Mouse (Mus musculus): ENCODE measurements around the gene Olfr1459.

DNA sequence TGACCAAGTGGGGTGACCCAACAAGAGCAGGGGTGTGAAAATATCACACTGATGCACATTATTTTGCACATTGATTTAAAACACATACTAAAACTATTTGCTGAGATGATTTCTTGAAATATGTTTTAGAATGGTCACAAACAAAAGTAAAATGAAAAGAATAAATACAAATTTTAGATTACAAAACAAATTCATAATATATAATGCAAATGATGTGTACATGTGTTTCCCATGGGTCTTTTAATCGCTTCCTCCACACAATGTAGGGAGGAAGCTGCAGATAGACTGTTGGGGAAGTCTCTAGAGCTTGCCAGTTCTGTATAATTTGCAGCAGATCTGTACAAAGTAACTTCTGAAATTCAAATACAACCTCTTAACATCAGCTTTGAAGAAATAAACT lies 13.4 kb upstream of the Olfr1459 start, which contains the start of gene Olfr1461:
- TF ChIP-seq CTCF (IDR thresholded peaks at IDR 0.05; ENCODE audit: low read depth, low read length), result no peak
- no peak for TF ChIP-seq POLR2A (IDR thresholded peaks at IDR 0.05; ENCODE audit: borderline replicate concordance, low read depth, low read length)

Data from bone marrow macrophage, adult 2 months (primary cell).